Mouse (Mus musculus): ENCODE results near the gene Carm1.

DNA sequence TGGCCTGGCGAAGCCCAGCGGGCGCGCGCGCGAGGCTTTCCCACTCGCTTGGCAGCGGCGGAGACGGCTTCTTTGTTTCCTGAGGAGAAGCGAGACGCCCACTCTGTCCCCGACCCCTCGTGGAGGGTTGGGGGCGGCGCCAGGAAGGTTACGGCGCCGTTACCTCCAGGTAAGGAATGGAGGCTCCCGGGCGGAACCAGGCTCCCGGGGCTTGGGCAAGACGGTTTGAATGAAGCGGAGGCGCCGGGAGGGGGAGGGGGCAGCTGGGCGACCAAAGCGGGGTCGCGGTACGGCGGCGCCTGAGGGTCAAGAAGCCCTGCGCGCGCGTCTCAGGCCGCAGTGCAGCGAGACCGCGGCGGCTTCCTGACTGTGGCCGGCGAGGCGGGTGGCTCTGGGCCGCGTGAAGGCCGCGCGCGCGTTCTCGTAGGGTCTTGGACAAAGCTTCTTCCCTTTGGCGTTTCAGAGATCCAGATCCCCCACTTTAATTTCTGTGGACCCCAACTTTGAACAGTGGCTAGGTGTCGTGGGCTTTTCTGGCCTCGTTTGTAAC, 69.6 kb downstream of the Carm1 start:
- no peak for TF ChIP-seq CTCF (IDR thresholded peaks at IDR 0.05; ENCODE audit: borderline replicate concordance, extremely low read depth, insufficient read depth, insufficient read length)
- TF ChIP-seq POLR2A (IDR thresholded peaks at IDR 0.05; ENCODE audit: borderline replicate concordance, extremely low read depth, insufficient read depth, insufficient read length, poor library complexity, severe bottlenecking): peak; percentile 76
